ENCODE assay signal across 15 mouse cellular contexts in genomic region chr9:84825768-84826167, GRCm38 (mm10).
DNase-seq lines count a peak whose midpoint lies in the region; ATAC-seq and TF ChIP-seq lines count a peak whose summit lies in the region.
"Had no signal": no experiment of that assay in that cellular context is flagged by ENCODE, and none has a peak within 500 bp of the region (broad histone marks: within the 10 kb centered on the region; RNA-seq: fewer than 3 reads in every experiment).

No protein-coding gene starts in this region.

- no peak overlapping the region for H3K27ac ChIP-seq in kidney, embryonic 14.5 days (ENCODE audit: low read depth, low read length)
- no peak overlapping the region for H3K27ac ChIP-seq in hindbrain, postnatal 0 days
- H3K27ac ChIP-seq: embryonic facial prominence, embryonic 13.5 days; forebrain, embryonic 12.5 days; hindbrain, embryonic 10.5 days; liver, embryonic 13.5 days had no signal

- no peaks in the 10 kb centered on the region for H3K4me1 ChIP-seq in kidney, embryonic 14.5 days (ENCODE audit: control insufficient read depth, insufficient read depth, low read length)
- no peaks in the 10 kb centered on the region for H3K4me1 ChIP-seq in hindbrain, postnatal 0 days (ENCODE audit: insufficient read depth, low read length)
- H3K4me1 ChIP-seq: embryonic facial prominence, embryonic 13.5 days; forebrain, embryonic 12.5 days; hindbrain, embryonic 10.5 days; liver, embryonic 13.5 days had no signal

- H3K4me3 ChIP-seq in kidney, embryonic 14.5 days (ENCODE audit: low read length) = no peak overlapping the region
- no peak overlapping the region for H3K4me3 ChIP-seq in hindbrain, postnatal 0 days (ENCODE audit: low read length)
- H3K4me3 ChIP-seq: embryonic facial prominence, embryonic 13.5 days; forebrain, embryonic 12.5 days; hindbrain, embryonic 10.5 days; liver, embryonic 13.5 days had no signal

- no peak for ATAC-seq in kidney, embryonic 14.5 days (ENCODE audit: low FRiP score, low TSS enrichment)
- ATAC-seq in hindbrain, postnatal 0 days = no peak
- ATAC-seq: intestine, embryonic 16.5 days had no signal

- no peaks in the 10 kb centered on the region for H3K36me3 ChIP-seq in kidney, embryonic 14.5 days (ENCODE audit: control insufficient read depth, insufficient read depth, low read length)
- no peaks in the 10 kb centered on the region for H3K36me3 ChIP-seq in hindbrain, postnatal 0 days (ENCODE audit: insufficient read depth, low read length)
- H3K36me3 ChIP-seq: embryonic facial prominence, embryonic 13.5 days; forebrain, embryonic 12.5 days; hindbrain, embryonic 10.5 days; liver, embryonic 13.5 days had no signal

- no peak overlapping the region for H3K4me2 ChIP-seq in kidney, embryonic 14.5 days (replicated peaks; ENCODE audit: low read depth, low read length)
- no peak overlapping the region for H3K4me2 ChIP-seq in hindbrain, postnatal 0 days (ENCODE audit: low read depth, low read length)
- H3K4me2 ChIP-seq: embryonic facial prominence, embryonic 13.5 days; forebrain, embryonic 12.5 days; liver, embryonic 13.5 days had no signal

- H3K9ac ChIP-seq in kidney, embryonic 14.5 days (ENCODE audit: low read depth, low read length) = no peak overlapping the region
- no peak overlapping the region for H3K9ac ChIP-seq in hindbrain, postnatal 0 days (replicated peaks; ENCODE audit: low read length)
- H3K9ac ChIP-seq: embryonic facial prominence, embryonic 13.5 days; forebrain, embryonic 12.5 days; liver, embryonic 13.5 days had no signal

- no peaks in the 10 kb centered on the region for H3K9me3 ChIP-seq in kidney, embryonic 14.5 days (ENCODE audit: control insufficient read depth, low read length)
- no peaks in the 10 kb centered on the region for H3K9me3 ChIP-seq in hindbrain, postnatal 0 days (ENCODE audit: low read length)
- H3K9me3 ChIP-seq: embryonic facial prominence, embryonic 13.5 days; forebrain, embryonic 12.5 days; hindbrain, embryonic 10.5 days; liver, embryonic 13.5 days had no signal

- TF ChIP-seq CTCF in hindbrain, postnatal 0 days (IDR thresholded peaks at IDR 0.05; ENCODE audit: low read depth) = no peak

- DNase-seq in kidney, adult 8-10 months = peak; percentile 47 to 73
- peak; percentile 26 for DNase-seq in gastrocnemius, postnatal 14 days
- peak; percentile 24 for DNase-seq in heart, postnatal 25 days (ENCODE audit: low spot score)
- DNase-seq in lung, postnatal 14 days = peak; percentile 33
- no peak for DNase-seq in B cell, adult 2 months
- DNase-seq in cerebellum, postnatal 10 days = no peak
- no peak for DNase-seq in hindbrain, postnatal 0 days (ENCODE audit: low spot score)
- DNase-seq: liver, embryonic 13.5 days; right cerebral cortex, adult 18-20 months had no signal

- intact Hi-C loops in gastrocnemius, postnatal 14 days (cut with DNase I; ENCODE audit: low total_unique reads) = no loop called here
- intact Hi-C loops in heart, postnatal 25 days (cut with DNase I) = no loop called here

- H3K27me3 ChIP-seq in kidney, embryonic 14.5 days (ENCODE audit: control insufficient read depth, insufficient read depth, low read length) = no peaks in the 10 kb centered on the region
- H3K27me3 ChIP-seq in hindbrain, postnatal 0 days (ENCODE audit: insufficient read depth, low read length) = no peaks in the 10 kb centered on the region
- H3K27me3 ChIP-seq: CH12.LX; embryonic facial prominence, embryonic 13.5 days; forebrain, embryonic 12.5 days; liver, embryonic 13.5 days had no signal

Comparison
In these comparisons a context has a peak if more than half of its experiments do, and no peak if none do; other contexts are left out.
1. DNase-seq: peak in kidney, adult 8-10 months (2 of 2), gastrocnemius, postnatal 14 days (single experiment), heart, postnatal 25 days (single experiment) and lung, postnatal 14 days (single experiment); none in B cell, adult 2 months (0 of 2), cerebellum, postnatal 10 days (0 of 2) and hindbrain, postnatal 0 days (single experiment).